Mouse (Mus musculus) midbrain, postnatal 0 days (tissue): ENCODE data around the gene Borcs6. TPM values are rescaled to one million over a fixed set of nuclear protein-coding genes. Genes with fewer than 3 reads are reported as not detected.
A peak's percentile ranks its signal among the peaks of the same experiment; 100 is the strongest.

Source experiments
- ATAC-seq: fragments of 200-750 bp; cut with Nextera tagmentation; 2 replicates; pipeline ENCODE4 v1.8.0; 2017; ENCODE audit warnings: moderate number of reproducible peaks, mild to moderate bottlenecking, moderate TSS enrichment, moderate library complexity; ENCODE audit not compliant: low FRiP score
- DNase-seq: peaks from one replicate; pipeline ENCODE4 v3.0.0-alpha.2; 2015; ENCODE audit warnings: low spot score
- H3K27ac ChIP-seq: fragments of 300-500 bp; sonication (generic); 2 replicates; pipeline ENCODE4 v1.5.1; 2014; ENCODE audit warnings: low read depth, mild to moderate bottlenecking, low read length, mixed read lengths
- H3K27me3 ChIP-seq: fragments of 300-500 bp; sonication (generic); 2 replicates; pipeline ENCODE4 v1.6.1; 2014; ENCODE audit warnings: low read length, control low read depth, mixed read lengths; ENCODE audit not compliant: insufficient read depth
- H3K36me3 ChIP-seq: fragments of 300-500 bp; sonication (generic); 2 replicates; pipeline ENCODE4 v1.6.1; 2014; ENCODE audit warnings: low read length, control low read depth, mixed read lengths; ENCODE audit not compliant: insufficient read depth
- H3K4me1 ChIP-seq: fragments of 300-500 bp; sonication (generic); 2 replicates; pipeline ENCODE4 v1.6.1; 2014; ENCODE audit warnings: mild to moderate bottlenecking, control low read depth, antibody characterized with exemption, low read length, mixed read lengths; ENCODE audit not compliant: insufficient read depth
- H3K4me2 ChIP-seq: fragments of 300-500 bp; sonication (generic); 2 replicates; pipeline ENCODE4 v1.6.1; 2014; ENCODE audit warnings: low read depth, mild to moderate bottlenecking, low read length, mixed read lengths; ENCODE audit not compliant: poor library complexity, severe bottlenecking
- H3K4me3 ChIP-seq: fragments of 300-500 bp; sonication (generic); 2 replicates; pipeline ENCODE4 v1.5.1; 2014; ENCODE audit warnings: low read depth, mild to moderate bottlenecking, low read length, moderate library complexity
- H3K9ac ChIP-seq: fragments of 300-500 bp; sonication (generic); replicated peaks from 2 replicates; pipeline ENCODE4 v1.6.1; 2014; ENCODE audit warnings: mild to moderate bottlenecking, low read length, moderate library complexity, mixed read lengths; ENCODE audit not compliant: poor library complexity, severe bottlenecking
- H3K9me3 ChIP-seq: fragments of 300-500 bp; sonication (generic); 2 replicates; pipeline ENCODE4 v1.6.1; 2016; ENCODE audit warnings: low read length, control low read depth
- CTCF ChIP-seq: IDR thresholded peaks from 2 replicates; pipeline ENCODE4 v1.5.1; 2016; ENCODE audit warnings: antibody characterized with exemption, mild to moderate bottlenecking
- WGBS: fragments of 180-500 bp; shearing (Covaris S2); extraction: QIAGEN DNeasy Blood & Tissue Kit; methylation state at CpG from one replicate; pipeline ENCODE4 v1.1.7; 2014; 5-methylcytosine and 5-hydroxymethylcytosine counted together
- polyA plus RNA-seq: library from polyadenylated mRNA; unstranded; fragments of >200 nt; fragmentation: Nextera tagmentation; extraction: Ambion mirVana; gene quantifications from 2 replicates; pipeline ENCODE4 v1.2.1, GENCODE M21; 2015
- total RNA-seq: library from RNA; depleted of rRNA; stranded (reverse); fragments of >200 nt; gene quantifications from 2 replicates; pipeline ENCODE4 v1.2.3, GENCODE M21; 2014

Gene Borcs6
- total and polyA plus RNA-seq, 2 experiments from 2014 or later = 21.3 to 33.3 TPM

- Histone ChIP-seq H3K4me1 (peaks cover 13% of the 10 kb centered on the region; the same call in 1 of the 2 replicates), H3K36me3 (peaks cover 7% of the 10 kb centered on the region; the same call in 1 of the 2 replicates), H3K9ac (no peak overlapping the region), H3K27me3 (no peaks in the 10 kb centered on the region), H3K4me2 (no peak overlapping the region), H3K27ac (no peak overlapping the region), H3K9me3 (no peaks in the 10 kb centered on the region), H3K4me3 (no peak overlapping the region)
- no peak for TF ChIP-seq CTCF
- 62% methylated on average over 6 of the region's 6 CpGs for WGBS
- ATAC-seq = no peak
- DNase-seq = no peak
These were observed 26.1 kb downstream of the Borcs6 start for GRCm38 (mm10) chr11:69085608-69086007.

DNA sequence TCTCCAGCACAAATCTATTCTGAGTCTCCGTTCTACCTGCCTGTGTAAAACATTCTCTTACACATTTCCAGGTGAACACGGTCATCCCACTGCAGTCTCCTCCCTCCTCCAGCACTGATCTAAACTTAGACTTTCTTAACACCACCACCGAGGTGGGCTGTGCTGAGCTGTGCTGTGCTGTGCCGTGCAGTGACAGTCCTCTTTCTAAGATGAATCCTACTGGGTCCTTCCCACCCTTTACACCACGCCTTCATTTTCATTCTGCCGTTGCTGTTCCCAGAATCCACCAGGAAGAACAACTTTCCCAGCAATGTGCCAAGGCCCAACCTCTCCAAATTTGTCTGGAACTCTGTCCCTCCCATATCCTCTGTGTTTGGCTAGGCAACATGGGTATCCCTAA, 26.9 kb downstream of the Borcs6 start:
- DNase-seq (no peak), ATAC-seq (no peak)
- no peak overlapping the region for H3K4me2 ChIP-seq
- H3K9ac ChIP-seq = no peak overlapping the region
- H3K36me3 ChIP-seq = peaks cover 7% of the 10 kb centered on the region; the same call in 1 of the 2 replicates
- no peak overlapping the region for H3K27ac ChIP-seq
- 68% methylated on average over 6 of the region's 6 CpGs for WGBS
- H3K4me3 ChIP-seq = no peak overlapping the region
- peaks cover 16% of the 10 kb centered on the region; the same call in 1 of the 2 replicates for H3K4me1 ChIP-seq
- H3K9me3 ChIP-seq = no peaks in the 10 kb centered on the region
- no peaks in the 10 kb centered on the region for H3K27me3 ChIP-seq
- TF ChIP-seq CTCF = no peak

- TF ChIP-seq CTCF = no peak
- Histone ChIP-seq H3K9me3 (no peaks in the 10 kb centered on the region), H3K4me2 (no peak overlapping the region), H3K27ac (no peak overlapping the region), H3K27me3 (no peaks in the 10 kb centered on the region), H3K4me1 (peaks cover 16% of the 10 kb centered on the region; the same call in 1 of the 2 replicates), H3K36me3 (peaks cover 13% of the 10 kb centered on the region; the same call in 1 of the 2 replicates), H3K4me3 (no peak overlapping the region), H3K9ac (no peak overlapping the region)
- DNase-seq (no peak), ATAC-seq (no peak)
- 42% methylated on average over 4 of the region's 4 CpGs for WGBS
These were observed 27.6 kb downstream of the Borcs6 start for GRCm38 (mm10) chr11:69087082-69087481.

DNA sequence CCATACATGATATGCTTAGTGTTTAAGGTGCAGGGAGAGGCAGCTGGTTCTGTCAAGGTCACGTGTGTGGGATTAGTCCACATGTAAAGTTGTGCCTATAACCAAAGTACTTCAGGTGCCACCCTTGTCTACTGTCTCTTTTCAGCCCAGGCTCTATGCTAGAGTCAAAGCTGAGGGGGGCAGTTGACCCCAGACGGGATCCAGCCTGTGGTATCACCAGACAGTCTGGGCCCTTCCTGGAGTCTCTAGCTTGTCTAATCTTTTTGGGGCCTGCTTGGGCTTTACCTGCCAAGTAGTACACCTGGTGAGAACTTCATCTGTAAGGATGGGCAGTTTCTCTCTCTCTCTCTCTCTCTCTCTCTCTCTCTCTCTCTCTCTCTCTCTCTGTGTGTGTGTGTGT, 28.1 kb downstream of the Borcs6 start:
- ATAC-seq (no peak), DNase-seq (no peak)
- Histone ChIP-seq H3K4me3 (no peak overlapping the region), H3K9me3 (no peaks in the 10 kb centered on the region), H3K27me3 (no peaks in the 10 kb centered on the region), H3K4me2 (peak overlapping the region; percentile 97), H3K27ac (peak overlapping the region; percentile 99), H3K4me1 (peaks cover 16% of the 10 kb centered on the region; the same call in 1 of the 2 replicates), H3K36me3 (peaks cover 13% of the 10 kb centered on the region; the same call in 1 of the 2 replicates), H3K9ac (no peak overlapping the region; the same call in 1 of the 2 replicates)
- TF ChIP-seq CTCF = no peak
- 67% methylated on average over 2 of the region's 2 CpGs for WGBS

- Histone ChIP-seq H3K4me2 (peak within 1 kb of the TSS; percentile 97), H3K9me3 (no peaks in the 10 kb centered on the region), H3K4me1 (peaks cover 16% of the 10 kb centered on the region; the same call in 1 of the 2 replicates), H3K4me3 (peak within 1 kb of the TSS; percentile 95), H3K27me3 (no peaks in the 10 kb centered on the region), H3K9ac (peak within 1 kb of the TSS; percentile 100), H3K36me3 (peaks cover 13% of the 10 kb centered on the region; the same call in 1 of the 2 replicates), H3K27ac (peak within 1 kb of the TSS; percentile 99)
- peak; percentile 95 for DNase-seq
- 1% methylated on average over 62 of the region's 67 CpGs for WGBS
- TF ChIP-seq CTCF = no peak; the same call in 1 of the 2 replicates
- ATAC-seq = peak; percentile 87
These were observed 28.8 kb downstream of the Borcs6 start, which contains the start of gene Vamp2 for GRCm38 (mm10) chr11:69088103-69088855. TSS of gene Vamp2 (plus strand) at chr11:69088490.
